Mouse (Mus musculus) MEL (cell line): Measurements from ENCODE around the gene Usp49. TPM values are rescaled to one million over a fixed set of nuclear protein-coding genes. Genes with fewer than 3 reads are reported as not detected.

Experiments
- DNase-seq: peaks from one replicate; pipeline ENCODE4 v3.0.0; 2011; ENCODE audit warnings: low read depth, low spot score
- H3K27ac ChIP-seq: 2 replicates; pipeline ENCODE4 v1.5.1; 2012; ENCODE audit warnings: low read depth, mild to moderate bottlenecking, control low read depth, low read length, moderate library complexity; ENCODE audit not compliant: control insufficient read depth
- H3K27me3 ChIP-seq, 2 experiments: fragments of 150-350 bp in 1 of 2; sonication (generic) in 1 of 2; 2 replicates each; pipeline ENCODE4 v1.6.1; 2012; ENCODE audit warnings: low read length in 2 of 2, mild to moderate bottlenecking in 2 of 2, improper control_type of control experiment in 1 of 2, moderate library complexity in 1 of 2; ENCODE audit not compliant: insufficient read depth in 2 of 2, control insufficient read depth in 1 of 2
- H3K36me3 ChIP-seq, 2 experiments: 2 replicates each; pipeline ENCODE4 v1.6.1; 2012 to 2014; ENCODE audit warnings: low read length in 2 of 2, improper control_type of control experiment in 1 of 2, inconsistent platforms in 1 of 2, mild to moderate bottlenecking in 1 of 2; ENCODE audit not compliant: insufficient read depth in 2 of 2, control insufficient read depth in 1 of 2
- H3K4me1 ChIP-seq, 2 experiments: fragments of 150-350 bp in 1 of 2; sonication (generic) in 1 of 2; 2 replicates each; pipeline ENCODE4 v1.6.1; 2012; ENCODE audit warnings: low read length in 2 of 2, improper control_type of control experiment in 1 of 2, mild to moderate bottlenecking in 1 of 2; ENCODE audit not compliant: insufficient read depth in 2 of 2, control insufficient read depth in 1 of 2
- H3K4me3 ChIP-seq, 2 experiments: fragments of 150-350 bp in 1 of 2; sonication (generic) in 1 of 2; 2 replicates each; pipeline ENCODE4 v1.5.1; 2012; ENCODE audit warnings: low read depth in 2 of 2, low read length in 2 of 2, mild to moderate bottlenecking in 2 of 2, moderate library complexity in 2 of 2, control low read depth in 1 of 2, improper control_type of control experiment in 1 of 2; ENCODE audit not compliant: control insufficient read depth in 1 of 2, insufficient read depth in 1 of 2
- H3K79me2 ChIP-seq: 2 replicates; pipeline ENCODE4 v1.6.1; 2012; ENCODE audit warnings: mild to moderate bottlenecking, low read length, moderate library complexity; ENCODE audit not compliant: control insufficient read depth, poor library complexity, insufficient read depth
- H3K9ac ChIP-seq: 2 replicates; pipeline ENCODE4 v1.6.1; 2012; ENCODE audit warnings: low read depth, mild to moderate bottlenecking, control low read depth, low read length, moderate library complexity; ENCODE audit not compliant: control insufficient read depth, poor library complexity, severe bottlenecking
- H3K9me3 ChIP-seq: fragments of 150-350 bp; sonication (generic); replicated peaks from 2 replicates; pipeline ENCODE4 v1.6.1; 2012; ENCODE audit warnings: mild to moderate bottlenecking, low read length, improper control_type of control experiment, moderate library complexity; ENCODE audit not compliant: insufficient read depth
- BHLHE40 ChIP-seq: IDR thresholded peaks from 2 replicates; pipeline ENCODE4 v1.6.1; 2012; ENCODE audit warnings: low read depth, mild to moderate bottlenecking, inconsistent platforms, low read length, improper control_type of control experiment, borderline replicate concordance
- CHD1 ChIP-seq: IDR thresholded peaks from 2 replicates; pipeline ENCODE4 v1.6.1; 2012; ENCODE audit warnings: low read depth, mild to moderate bottlenecking, inconsistent platforms, low read length, improper control_type of control experiment
- CHD2 ChIP-seq: IDR thresholded peaks from 2 replicates; pipeline ENCODE4 v1.6.1; 2011; ENCODE audit warnings: low read length, improper control_type of control experiment
- E2F4 ChIP-seq: IDR thresholded peaks from 2 replicates; pipeline ENCODE4 v1.6.1; 2011; ENCODE audit warnings: low read depth, low read length, improper control_type of control experiment, borderline replicate concordance
- ELF1 ChIP-seq: IDR thresholded peaks from 2 replicates; pipeline ENCODE4 v1.6.1; 2014; ENCODE audit warnings: low read depth, mild to moderate bottlenecking, inconsistent platforms, low read length, improper control_type of control experiment, moderate library complexity
- GABPA ChIP-seq: IDR thresholded peaks from 2 replicates; pipeline ENCODE4 v1.6.1; 2012; ENCODE audit warnings: low read depth, mild to moderate bottlenecking, inconsistent platforms, low read length, improper control_type of control experiment, moderate library complexity
- HCFC1 ChIP-seq: IDR thresholded peaks from 2 replicates; pipeline ENCODE4 v1.6.1; 2012; ENCODE audit warnings: low read depth, mild to moderate bottlenecking, inconsistent platforms, low read length, improper control_type of control experiment, moderate library complexity
- MAFK ChIP-seq: IDR thresholded peaks from 2 replicates; pipeline ENCODE4 v1.6.1; 2011; ENCODE audit warnings: low read depth, mild to moderate bottlenecking, low read length, improper control_type of control experiment, borderline replicate concordance
- MAZ ChIP-seq: IDR thresholded peaks from 2 replicates; pipeline ENCODE4 v1.6.1; 2012; ENCODE audit warnings: low read depth, mild to moderate bottlenecking, inconsistent platforms, low read length, improper control_type of control experiment
- MYC ChIP-seq: IDR thresholded peaks from 2 replicates; pipeline ENCODE4 v1.6.1; 2011; ENCODE audit warnings: low read depth, mild to moderate bottlenecking, low read length, improper control_type of control experiment, moderate library complexity
- NELFE ChIP-seq: IDR thresholded peaks from 2 replicates; pipeline ENCODE4 v1.6.1; 2011; ENCODE audit warnings: low read depth, low read length, improper control_type of control experiment
- NRF1 ChIP-seq: IDR thresholded peaks from 2 replicates; pipeline ENCODE4 v1.6.1; 2014; ENCODE audit warnings: low read depth, mild to moderate bottlenecking, inconsistent platforms, low read length, improper control_type of control experiment, moderate library complexity; ENCODE audit not compliant: poor library complexity, insufficient read depth, severe bottlenecking
- POLR2AphosphoS2 ChIP-seq: IDR thresholded peaks from 2 replicates; pipeline ENCODE4 v1.6.1; 2011; ENCODE audit warnings: low read length, improper control_type of control experiment
- POLR2AphosphoS5 ChIP-seq: IDR thresholded peaks from 2 replicates; pipeline ENCODE4 v1.6.1; 2012; ENCODE audit warnings: low read depth, borderline replicate concordance, mild to moderate bottlenecking, inconsistent platforms, low read length, moderate library complexity, mixed read lengths
- RAD21 ChIP-seq: IDR thresholded peaks from 2 replicates; pipeline ENCODE4 v1.6.1; 2011; ENCODE audit warnings: mild to moderate bottlenecking, low read depth, low read length, improper control_type of control experiment
- SMC3 ChIP-seq: IDR thresholded peaks from 2 replicates; pipeline ENCODE4 v1.6.1; 2011; ENCODE audit warnings: low read depth, low read length, improper control_type of control experiment
- TAL1 ChIP-seq: IDR thresholded peaks from 2 replicates; pipeline ENCODE4 v1.6.1; 2012; ENCODE audit warnings: mild to moderate bottlenecking, inconsistent platforms, low read length, moderate library complexity, mixed read lengths
- TCF12 ChIP-seq: IDR thresholded peaks from 2 replicates; pipeline ENCODE4 v1.6.1; 2014; ENCODE audit warnings: low read depth, mild to moderate bottlenecking, inconsistent platforms, low read length, improper control_type of control experiment, moderate library complexity
- UBTF ChIP-seq: IDR thresholded peaks from 2 replicates; pipeline ENCODE4 v1.6.1; 2012; ENCODE audit warnings: low read depth, mild to moderate bottlenecking, inconsistent platforms, low read length, improper control_type of control experiment, moderate library complexity, borderline replicate concordance; ENCODE audit not compliant: insufficient read depth
- ZMIZ1 ChIP-seq: IDR thresholded peaks from 2 replicates; pipeline ENCODE4 v1.6.1; 2012; ENCODE audit warnings: low read depth, mild to moderate bottlenecking, inconsistent platforms, low read length, improper control_type of control experiment, moderate library complexity
- ZNF384 ChIP-seq: IDR thresholded peaks from 2 replicates; pipeline ENCODE4 v1.6.1; 2012; ENCODE audit warnings: low read depth, mild to moderate bottlenecking, inconsistent platforms, low read length, improper control_type of control experiment
- polyA plus RNA-seq, 2 experiments: library from polyadenylated mRNA; stranded (reverse) in 1 of 2; unstranded in 1 of 2; fragments of >175 nt in 1 of 2; fragments of >200 nt in 1 of 2; gene quantifications; 2 replicates each; pipeline versions ENCODE4 v1.2.1 to v1.2.4; 2012; ENCODE audit warnings: low replicate concordance in 2 of 2, low read depth in 1 of 2; ENCODE audit not compliant: insufficient read length in 2 of 2, insufficient read depth in 1 of 2, missing spikeins in 1 of 2
- total RNA-seq: library from RNA; depleted of rRNA; stranded (reverse); fragments of 300-350 nt; gene quantifications from 2 replicates; pipeline ENCODE4 v1.2.3, GENCODE M21; 2012

Usp49 gene
- total and polyA plus RNA-seq, 3 experiments = 5.2 to 16.1 TPM; not detected in 1

DNA sequence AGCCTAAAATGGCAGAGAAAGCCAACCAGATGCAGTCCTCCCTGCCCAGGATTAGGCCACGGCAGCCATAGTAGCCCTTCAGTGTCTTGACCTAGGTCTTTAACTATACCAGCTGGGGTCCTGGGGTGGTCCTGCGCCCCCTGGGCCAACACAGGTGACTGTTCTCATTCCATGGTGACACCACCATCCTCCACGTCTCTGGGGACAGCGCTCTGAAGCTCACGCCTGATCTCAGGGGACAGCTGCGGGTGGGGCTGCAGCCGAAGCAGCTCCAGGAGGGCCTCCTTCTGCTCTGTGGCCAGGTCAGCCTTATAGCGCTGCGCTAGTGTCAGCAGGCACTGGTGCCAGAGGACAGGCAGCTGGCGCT lies 29.1 kb upstream of the Usp49 start:
- no peak for TF ChIP-seq MYC
- no peak for TF ChIP-seq NELFE
- TF ChIP-seq ZNF384 = no peak
- TF ChIP-seq RAD21 = no peak
- no peak for TF ChIP-seq TCF12
- no peak for TF ChIP-seq POLR2AphosphoS2
- TF ChIP-seq HCFC1 = no peak
- TF ChIP-seq BHLHE40 = no peak
- TF ChIP-seq E2F4 = no peak
- TF ChIP-seq ZMIZ1 = no peak
- no peak for TF ChIP-seq CHD2
- H3K27ac ChIP-seq = no peak overlapping the region
- H3K36me3 ChIP-seq = peaks cover 7 to 42% of the 10 kb centered on the region in 2 experiments; a peak in 3 of 4 replicates
- peaks cover 12 to 44% of the 10 kb centered on the region in 2 experiments for H3K4me1 ChIP-seq
- H3K4me3 ChIP-seq = no peak overlapping the region
- H3K79me2 ChIP-seq = peaks cover 3% of the 10 kb centered on the region
- no peak overlapping the region for H3K9ac ChIP-seq
- H3K27me3 ChIP-seq = no peaks in the 10 kb centered on the region
- no peaks in the 10 kb centered on the region for H3K9me3 ChIP-seq
- DNase-seq = no peak

DNA sequence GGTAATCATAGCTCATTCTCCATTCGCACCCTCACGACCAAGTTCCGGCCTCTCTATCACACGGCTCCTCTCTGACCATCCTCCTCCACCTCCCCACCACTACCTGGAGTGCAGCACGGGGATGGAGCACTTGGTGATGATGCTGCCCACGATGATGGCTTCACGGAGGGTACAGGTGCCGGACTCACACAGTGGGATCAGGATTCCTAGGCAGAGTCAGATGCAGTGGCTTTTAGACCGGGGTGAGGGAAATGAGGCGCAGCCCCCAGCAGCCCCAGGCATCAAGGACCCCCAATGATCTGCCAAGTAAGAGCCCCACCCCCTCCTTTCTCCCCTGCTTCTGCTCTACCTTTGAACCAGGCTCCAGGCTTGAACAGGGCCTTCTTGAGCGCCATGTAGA lies 28.2 kb upstream of the Usp49 start:
- TF ChIP-seq E2F4 (no peak), TAL1 (no peak), GABPA (no peak), ZNF384 (no peak), MAZ (no peak), MAFK (no peak), NRF1 (no peak), SMC3 (no peak), ELF1 (no peak), UBTF (no peak), CHD1 (no peak), POLR2AphosphoS5 (no peak)
- Histone ChIP-seq H3K27ac (no peak overlapping the region), H3K4me1 (peaks cover 9 to 34% of the 10 kb centered on the region in 2 experiments), H3K9ac (no peak overlapping the region), H3K36me3 (peaks cover 7 to 33% of the 10 kb centered on the region in 2 experiments; a peak in 3 of 4 replicates), H3K9me3 (no peaks in the 10 kb centered on the region), H3K79me2 (peaks cover 6% of the 10 kb centered on the region), H3K27me3 (no peaks in the 10 kb centered on the region), H3K4me3 (no peak overlapping the region)
- DNase-seq = no peak
